Mouse (Mus musculus) cerebral cortex, adult 2 months (tissue): ENCODE data around the gene Cdk6.

ENCODE experiments used
- WGBS: fragments of 180-500 bp; shearing (Covaris S2); methylation state at CpG from one replicate; pipeline ENCODE4 v1.1.7; 2018; 5-methylcytosine and 5-hydroxymethylcytosine counted together

Gene Cdk6

DNA sequence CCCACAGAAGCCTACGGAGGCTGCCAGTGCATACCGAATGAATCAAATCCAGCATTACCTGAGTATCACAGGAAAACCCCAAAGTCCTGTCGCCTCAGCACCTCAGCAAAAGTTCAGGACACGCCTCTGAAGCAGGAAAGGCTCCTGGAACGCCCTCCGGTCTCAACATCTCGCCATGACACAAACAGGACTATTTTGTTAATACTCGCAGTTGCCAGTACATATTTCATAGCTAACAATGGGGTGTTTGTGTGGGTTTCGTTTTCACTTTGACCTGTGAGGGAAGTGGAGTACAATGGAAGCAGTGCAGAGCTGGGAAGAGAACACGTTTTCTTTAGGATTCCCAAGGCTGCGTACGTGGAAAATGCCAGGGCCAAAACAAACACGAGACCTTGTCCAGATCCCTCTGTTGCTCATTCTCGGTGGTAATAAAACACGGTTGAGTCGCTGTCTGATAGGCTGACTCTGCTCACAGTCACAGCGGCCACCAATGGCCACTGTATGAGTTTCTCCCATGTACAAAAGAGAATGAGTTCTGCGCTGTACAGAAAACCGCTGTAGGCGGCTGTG, 91.9 kb downstream of the Cdk6 start:
- WGBS, result 40% methylated on average over 20 of the region's 20 CpGs

DNA sequence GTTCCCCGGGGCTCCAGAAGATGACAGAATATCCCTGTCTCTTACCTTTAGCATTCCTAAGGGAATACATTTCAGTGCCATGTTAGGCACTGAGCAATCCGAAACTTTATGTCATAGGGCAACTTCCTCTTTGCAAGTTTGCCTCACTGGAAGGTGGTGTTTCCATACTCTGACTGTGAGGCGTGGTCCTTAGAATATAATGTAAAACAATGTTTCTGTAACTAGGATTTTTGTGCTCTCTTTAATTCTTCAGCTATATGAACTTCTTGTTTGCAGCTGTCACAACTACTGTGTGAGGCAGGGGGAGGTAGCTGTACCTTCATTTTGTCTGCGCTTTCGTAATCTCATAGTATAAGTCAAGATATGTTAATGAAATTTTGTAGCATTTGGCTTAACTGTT, 92.8 kb downstream of the Cdk6 start:
- 80% methylated on average over 5 of the region's 5 CpGs for WGBS

DNA sequence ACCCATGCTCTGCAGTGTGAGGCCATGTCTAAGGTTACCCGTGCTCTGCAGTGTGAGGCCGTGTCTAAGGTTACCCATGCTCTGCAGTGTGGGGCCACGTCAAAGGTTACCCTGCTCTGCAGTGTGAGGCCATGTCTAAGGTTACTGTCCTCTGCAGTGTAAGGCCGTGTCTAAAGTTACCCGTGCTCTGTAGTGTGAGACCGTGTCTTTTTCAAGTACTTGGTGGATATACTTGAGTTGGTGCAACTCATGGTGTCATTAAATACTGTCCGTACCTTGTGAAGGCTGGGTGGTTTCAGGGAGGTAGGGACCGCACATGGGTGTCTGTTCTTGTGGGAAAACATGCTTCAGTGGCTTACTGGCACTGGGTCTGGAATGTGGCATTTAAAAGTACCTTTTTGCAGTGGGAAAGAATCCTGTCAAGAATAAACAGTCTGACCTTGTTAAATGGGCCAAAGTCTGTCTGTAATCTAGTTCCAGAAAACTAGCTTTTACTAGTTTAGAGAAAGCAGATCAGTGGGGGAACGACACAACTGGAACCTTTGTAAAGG, 97.2 kb downstream of the Cdk6 start:
- 95% methylated on average over 9 of the region's 9 CpGs for WGBS

DNA sequence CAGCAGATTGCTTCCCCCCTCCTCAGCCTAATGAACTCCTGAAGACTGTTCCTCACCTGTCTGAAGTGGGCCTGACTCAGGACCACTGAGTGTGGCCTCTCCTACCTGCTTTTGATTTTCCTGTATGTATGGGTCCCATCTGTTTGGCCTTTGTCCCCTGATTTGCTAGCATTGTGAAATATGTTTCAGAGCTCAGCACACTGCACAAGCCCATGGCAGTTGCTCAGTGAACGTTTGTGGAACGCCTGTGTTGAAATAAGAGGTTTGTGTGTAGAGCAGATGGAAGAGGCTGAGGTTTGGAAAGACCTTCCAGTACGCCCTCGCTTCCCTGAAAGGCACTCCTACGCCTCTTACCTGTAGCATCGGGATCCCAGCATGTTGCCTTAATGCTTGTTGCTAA, 98.1 kb downstream of the Cdk6 start:
- 72% methylated on average over 6 of the region's 6 CpGs for WGBS

DNA sequence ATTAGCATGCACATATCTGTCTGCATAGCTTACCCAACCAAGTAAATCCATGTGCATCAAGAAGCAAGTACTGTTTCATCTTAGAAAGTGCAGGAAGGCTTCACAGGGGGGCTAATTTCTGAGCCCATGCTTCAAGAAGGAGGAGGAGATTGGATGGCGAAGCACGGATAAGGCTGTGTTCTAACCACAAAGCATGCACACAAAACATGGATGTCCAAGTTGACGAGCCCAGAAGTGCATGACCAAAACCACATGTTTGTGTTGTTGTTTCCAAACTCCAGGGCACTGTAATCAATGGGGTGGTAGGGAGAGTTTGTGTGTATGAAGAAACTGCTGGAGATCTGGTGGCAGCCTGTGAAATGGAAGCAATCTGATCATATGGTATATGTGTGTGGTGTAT, 101.2 kb downstream of the Cdk6 start:
- WGBS, result 92% methylated on average over 3 of the region's 3 CpGs

DNA sequence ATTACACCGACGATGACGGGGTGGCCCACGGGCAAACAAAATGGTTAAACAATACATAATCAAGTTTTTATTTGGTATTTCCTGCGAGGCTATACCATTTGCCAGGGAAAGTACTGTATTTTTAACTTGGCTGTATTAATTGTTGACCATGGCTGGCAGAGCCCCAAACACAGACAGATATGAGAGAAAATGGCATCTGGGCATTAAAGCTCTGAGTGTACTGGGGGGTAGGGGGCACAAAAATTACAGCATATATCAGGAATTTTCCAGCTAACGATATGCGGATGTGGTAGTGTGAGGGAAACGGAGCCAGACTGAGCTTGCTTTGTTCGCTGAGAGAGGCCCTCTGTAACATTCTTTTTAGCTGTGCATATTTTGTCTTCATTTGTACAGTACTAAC, 109.9 kb downstream of the Cdk6 start:
- 52% methylated on average over 9 of the region's 9 CpGs for WGBS

DNA sequence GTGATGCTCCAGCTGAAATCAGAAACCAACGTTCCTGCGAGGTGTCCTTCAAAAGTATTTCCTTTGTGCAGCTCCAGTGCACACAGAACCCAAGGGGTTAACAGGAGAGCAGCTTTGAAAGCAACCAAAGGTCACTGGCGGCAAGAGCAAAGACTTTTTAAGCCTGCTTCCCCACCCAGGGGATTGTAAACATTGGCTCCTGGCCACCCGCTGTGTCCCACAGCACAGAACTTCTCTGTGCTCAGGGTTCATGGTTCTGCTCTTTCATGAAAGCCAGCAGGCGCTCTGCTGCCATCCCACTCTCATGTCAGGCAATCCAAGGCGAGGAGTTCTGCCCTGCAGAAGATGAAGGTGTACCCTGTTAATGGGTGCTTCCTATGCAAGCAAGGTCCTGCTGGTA, 112.7 kb downstream of the Cdk6 start:
- WGBS, result 42% methylated on average over 6 of the region's 6 CpGs

DNA sequence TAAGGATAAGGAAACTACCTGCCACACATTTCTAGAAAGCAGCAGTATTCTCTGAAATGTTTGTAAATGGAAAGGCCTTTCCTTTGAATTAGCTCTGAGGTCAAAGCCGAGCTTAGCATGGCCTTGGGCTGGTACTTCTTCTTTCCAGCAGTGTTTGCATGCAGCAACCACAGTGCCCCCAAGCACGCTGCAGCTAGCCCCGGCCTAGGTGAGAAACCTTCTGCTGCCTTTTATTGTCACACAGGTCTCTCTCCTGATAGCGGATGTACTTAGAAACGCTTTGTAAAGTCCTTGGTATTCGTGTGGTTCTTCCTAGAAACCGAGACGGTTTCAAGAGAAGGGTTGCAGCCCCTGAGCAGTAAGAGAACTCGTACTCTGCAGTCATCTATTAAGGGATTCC, 119.6 kb downstream of the Cdk6 start:
- WGBS, result 88% methylated on average over 9 of the region's 9 CpGs

DNA sequence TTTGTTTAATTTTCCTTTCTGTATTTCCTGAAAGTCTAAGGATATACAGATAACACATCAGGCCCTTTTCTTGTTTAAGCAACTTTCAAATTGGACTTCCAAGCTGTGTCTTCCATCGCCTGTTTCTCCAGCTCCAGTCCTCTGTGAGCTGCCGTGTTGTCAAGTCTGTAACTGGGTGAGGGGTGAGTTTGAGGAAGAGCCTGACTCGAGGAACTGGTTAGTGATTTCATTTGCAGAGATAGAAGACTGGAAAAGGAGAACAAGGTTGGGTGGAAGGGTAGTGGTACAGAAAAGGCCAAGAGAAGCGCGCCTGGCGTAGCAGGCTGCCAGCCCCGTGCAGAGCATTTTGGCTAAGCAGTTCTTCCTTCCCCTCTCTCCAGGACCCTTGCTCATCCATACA, 120.1 kb downstream of the Cdk6 start:
- 81% methylated on average over 7 of the region's 7 CpGs for WGBS

DNA sequence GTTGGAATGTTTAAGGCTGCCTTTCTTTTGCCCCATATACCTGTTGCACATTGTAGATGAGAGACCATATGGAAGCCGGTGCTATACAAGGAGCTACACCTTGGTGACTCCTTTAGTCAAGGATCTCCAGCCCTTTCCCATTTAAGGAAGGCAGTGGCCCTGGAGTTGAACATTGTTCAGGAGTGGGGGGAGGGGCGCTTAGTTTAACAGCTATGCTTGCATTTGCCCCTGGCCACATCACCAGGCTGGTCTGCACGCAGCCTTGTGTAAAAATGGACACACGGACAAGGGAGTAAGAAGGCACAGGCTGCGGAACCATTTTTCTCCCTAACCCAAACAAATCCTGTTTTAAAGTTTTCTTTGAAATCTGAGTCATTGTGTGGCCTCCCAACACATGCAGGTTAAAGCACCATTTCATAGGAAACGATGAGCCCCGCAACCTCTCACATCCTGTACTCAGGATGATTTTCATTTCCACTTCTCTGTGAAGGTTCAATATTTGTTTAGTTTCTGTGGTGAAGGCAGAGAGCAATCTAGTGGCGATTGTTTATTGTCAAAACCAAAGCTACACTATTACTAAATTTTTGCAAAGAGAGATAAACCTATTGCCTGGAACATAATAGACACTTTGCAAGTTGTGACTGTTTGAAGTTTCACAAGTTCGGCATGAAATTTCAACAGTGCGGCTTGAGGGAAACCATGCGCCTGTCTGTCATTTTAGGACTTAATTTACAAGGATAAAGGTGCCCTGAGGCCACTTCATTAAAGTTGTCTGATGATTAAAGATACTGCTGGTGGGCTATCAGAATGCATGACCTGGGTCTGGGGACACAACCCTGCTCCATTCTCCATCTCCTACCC, 121.8 kb downstream of the Cdk6 start:
- WGBS, result 82% methylated on average over 11 of the region's 11 CpGs

DNA sequence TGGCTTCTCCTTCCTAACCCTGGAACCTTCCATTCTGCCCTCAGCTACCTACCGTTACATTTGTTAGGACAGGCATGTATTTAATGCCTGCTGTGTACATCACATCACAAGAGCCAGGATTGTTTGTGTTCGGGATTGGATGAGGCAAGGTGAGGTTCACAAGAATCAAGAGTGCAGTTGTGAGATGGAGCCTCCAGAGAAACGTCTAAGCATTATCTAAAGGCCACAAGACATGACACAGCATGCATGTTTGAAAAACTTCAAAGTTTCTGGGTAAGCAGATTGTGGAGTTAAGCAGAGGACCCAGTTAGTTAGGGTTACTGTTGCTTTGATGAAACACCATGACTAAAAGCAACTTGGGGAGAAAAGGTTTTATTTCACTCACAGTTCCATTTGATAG, 122.5 kb downstream of the Cdk6 start:
- WGBS, result 92% methylated on average over 3 of the region's 3 CpGs

DNA sequence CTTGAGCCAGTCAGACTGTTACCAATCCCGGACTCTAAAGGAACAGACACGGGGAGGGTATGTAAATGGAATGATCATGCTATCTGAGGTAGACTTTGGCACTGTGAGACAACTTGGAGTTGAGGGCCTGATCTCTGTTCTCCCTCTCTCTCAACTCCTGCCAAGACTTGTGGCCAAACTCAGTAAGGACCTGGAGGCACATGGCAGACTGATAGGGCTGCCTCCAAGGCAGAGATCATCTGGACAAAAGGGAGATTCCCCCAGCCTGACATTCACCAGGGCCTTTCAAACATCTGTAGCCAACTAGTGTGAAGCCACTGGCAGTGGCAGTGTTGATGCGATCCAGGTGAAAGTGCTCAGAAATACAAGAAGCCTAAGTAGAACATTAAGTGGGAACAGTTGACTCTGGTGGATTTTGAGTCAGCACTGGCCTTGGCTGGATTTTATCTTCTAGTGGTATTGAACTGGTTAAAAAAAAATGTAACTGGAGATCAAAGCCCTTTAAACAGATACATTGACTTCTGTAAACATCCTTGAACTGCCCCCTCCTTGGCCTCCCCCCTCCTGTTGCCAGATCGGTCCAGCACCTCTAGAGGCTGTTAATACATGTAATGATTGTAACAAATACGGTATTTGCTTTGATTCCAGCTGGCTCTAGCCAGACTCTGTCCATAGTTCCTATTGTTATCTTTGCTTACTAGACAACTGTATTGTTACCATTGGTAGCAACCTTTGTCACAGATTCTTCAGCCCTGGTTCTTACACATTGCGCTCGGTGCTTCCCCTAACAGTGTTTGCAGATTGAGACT, 125.0 kb downstream of the Cdk6 start:
- WGBS, result 77% methylated on average over 7 of the region's 7 CpGs

DNA sequence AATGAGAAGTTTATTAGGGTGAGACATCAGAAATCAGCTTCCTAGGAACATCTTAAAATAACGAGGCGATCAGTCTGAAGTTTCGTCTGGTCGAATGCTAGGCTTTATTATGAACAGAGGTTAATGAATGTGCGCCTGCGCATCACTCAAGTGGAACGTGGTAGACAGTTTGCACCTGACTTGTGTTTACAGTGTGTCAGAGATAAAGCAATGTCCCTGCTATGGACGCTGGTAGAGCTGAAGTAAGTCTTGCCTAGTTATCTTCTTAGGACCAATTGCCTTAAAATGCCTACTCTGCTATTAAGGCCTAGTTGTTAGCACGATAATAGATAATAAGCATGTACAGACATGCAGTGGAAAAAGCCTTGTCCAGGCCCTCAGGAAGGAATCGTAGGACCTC, 129.6 kb downstream of the Cdk6 start:
- 90% methylated on average over 10 of the region's 10 CpGs for WGBS

DNA sequence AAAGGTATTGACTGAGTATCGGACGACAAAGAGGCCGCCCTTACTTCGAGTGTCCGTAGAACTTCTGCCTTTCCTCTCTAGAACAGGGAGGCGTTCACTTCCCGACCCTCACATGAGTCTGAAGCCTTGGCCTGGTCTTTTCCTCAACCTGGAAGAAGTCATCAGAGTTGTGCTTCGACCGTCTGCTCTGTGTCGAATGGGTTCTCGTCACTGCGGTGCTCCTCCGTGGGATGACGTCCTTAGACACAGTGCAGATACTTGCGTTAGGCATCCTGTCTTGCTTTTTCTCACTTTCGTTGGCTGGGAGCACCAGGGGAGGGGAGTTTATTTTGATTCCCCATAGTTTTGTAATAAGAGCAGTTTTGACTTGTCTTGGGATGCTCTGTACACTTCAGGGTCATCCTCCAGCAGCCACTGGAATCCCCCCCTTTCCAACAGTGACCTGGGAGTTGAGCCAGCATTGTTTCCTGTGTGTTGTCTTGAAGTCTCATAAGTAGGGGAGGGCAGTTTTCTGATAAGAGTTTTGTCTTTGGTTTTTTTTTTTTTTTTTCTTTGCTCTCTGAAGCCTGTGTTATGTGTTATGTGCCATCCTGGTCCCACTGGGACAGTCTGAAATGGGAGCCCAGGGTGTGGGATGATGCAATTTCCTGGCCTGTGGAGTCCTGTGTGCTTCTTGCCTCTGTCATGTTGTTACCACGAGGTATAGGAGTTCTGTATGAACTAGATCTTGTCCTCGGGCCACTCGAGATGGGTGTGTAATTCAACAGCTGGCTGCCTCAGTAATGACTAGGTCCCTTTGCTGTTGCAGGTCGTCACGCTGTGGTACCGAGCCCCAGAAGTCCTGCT, 131.2 kb downstream of the Cdk6 start:
- 87% methylated on average over 22 of the region's 22 CpGs for WGBS

DNA sequence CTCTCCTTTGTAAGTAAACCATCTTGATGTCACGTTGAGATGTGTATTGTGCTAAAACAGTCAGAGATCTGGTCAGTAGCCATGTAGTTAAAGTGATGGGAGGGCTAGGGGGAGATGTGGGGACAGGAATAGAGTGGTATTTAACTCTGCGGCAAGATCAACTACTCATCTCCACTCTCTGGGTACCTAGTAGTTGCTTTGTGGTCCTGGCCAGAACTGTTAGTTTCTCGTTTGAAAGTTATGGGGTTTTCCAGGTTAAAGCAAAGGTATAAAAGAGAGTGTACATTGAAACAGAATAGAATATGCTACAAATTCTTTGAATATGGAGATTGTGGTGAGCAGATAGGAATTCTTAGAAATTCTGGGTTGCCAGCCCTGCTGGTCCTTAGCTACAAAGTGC, 136.4 kb downstream of the Cdk6 start:
- WGBS, result 88% methylated on average over 3 of the region's 3 CpGs

DNA sequence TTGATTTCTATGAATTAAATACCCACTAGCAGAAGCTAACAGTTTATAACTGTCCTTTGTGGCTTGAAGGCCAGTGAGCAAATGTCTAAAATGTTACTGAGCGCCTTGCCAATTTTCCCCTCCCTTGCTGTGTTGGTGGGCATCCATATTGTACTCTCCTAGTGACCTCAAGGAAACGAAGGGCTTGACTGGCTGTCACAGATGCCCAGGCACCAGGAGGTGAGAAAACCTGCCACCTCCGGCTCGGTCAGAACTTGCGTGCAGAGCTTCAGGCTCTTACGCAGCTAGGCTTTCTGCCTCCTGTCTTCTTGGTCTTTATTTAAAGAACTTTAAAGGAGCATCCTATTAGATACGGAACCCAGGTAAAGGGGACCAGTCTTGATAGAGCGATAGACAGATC, 136.9 kb downstream of the Cdk6 start:
- 94% methylated on average over 8 of the region's 8 CpGs for WGBS

DNA sequence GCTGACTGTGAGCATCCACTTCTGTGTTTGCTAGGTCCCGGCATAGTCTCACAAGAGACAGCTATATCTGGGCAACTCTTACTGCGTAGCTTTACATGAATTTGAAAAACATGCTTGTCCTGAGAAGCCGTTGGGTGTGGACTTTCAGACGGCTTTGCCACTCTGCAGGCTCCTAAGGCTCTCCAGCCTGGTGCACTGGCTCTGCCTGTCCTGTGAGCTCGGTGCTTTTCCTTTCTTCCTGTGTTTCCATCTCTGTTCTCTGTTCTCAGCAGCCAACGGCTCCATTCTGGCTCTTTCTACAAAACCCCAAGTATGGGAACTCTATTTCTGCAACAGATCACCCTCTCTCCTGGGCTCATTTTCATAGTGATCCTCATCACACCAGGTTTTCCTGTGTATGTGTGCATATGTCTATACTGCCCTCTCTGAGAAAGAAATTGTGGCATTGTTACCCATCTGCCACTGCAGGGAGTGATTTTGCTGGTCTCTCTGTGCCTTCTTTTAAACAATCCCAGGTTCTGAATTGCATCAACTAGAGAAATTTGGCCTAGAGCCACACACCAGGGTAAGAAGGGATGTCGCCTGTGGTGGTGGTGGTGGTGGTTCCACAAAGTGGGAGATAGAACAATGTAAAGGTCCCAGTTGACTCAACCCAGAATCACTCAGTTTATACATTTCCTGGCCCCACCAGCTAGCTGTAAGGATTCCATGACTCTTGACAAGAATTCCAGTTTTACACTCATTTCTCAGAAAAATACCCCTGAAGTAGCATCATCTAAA, 137.9 kb downstream of the Cdk6 start:
- WGBS, result 77% methylated on average over 7 of the region's 7 CpGs

DNA sequence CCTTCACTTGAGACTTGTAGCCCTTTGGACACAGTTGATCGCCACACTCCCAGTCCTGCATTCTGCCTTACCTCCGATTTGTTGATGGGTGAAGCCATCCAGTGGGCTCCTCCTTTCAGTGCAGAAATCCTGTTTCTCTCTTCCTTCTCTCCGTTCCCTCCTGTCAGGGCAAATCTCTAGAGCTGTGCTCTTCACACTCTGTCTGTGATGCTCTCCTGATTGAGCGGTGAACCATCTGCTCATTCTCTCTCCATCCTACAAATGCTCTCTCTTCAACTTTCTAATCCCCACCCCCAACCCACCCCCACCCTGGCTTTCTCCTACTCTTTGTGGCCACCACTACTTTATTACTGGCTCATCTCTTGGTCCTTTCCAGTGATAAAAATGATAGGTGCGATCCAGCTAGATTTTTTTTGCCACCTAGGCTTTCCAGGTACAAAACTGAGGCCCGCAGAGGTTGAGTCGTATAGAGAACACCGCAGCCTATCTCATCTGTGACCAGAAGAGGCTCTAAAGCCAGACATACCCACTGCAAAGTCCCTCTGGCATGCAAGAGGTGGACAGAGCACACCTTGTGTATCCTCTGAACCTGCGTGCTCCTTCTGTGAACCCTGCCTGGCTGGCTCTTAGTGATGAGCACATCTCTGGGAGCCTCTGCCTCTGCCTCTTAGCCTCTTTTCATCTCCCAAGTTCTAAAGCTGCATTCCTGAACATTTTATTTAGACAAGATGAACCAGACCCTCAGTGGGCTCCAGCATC, 139.5 kb downstream of the Cdk6 start:
- 77% methylated on average over 9 of the region's 9 CpGs for WGBS

DNA sequence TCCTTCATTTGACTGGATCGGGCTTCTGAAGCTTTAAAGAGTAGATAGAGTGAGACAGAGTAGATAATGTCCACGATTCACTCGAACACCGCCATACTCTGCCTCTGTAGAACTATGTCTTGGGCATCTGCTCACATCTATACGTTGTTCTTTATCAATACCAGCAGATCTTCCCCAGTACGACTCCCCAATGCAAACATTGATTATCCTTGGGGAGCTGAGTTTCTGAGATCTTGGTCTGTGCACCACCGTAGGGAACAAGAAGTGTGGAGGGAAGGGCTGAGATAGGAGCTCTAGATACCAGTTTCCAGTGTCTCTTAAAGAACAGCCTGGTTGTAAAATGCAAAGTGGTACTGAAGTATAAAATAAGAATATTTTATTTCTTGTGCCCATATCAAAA, 141.2 kb downstream of the Cdk6 start:
- 96% methylated on average over 7 of the region's 7 CpGs for WGBS
